Mouse (Mus musculus): ENCODE results near the gene Adk.

GRCm38 (mm10) chr14:21484693-21485092, 432.3 kb downstream of the Adk start:
- TF ChIP-seq POLR2A (IDR thresholded peaks at IDR 0.05; ENCODE audit: borderline replicate concordance, extremely low read depth, low read depth, low read length) (no peak), CTCF (IDR thresholded peaks at IDR 0.05; ENCODE audit: insufficient read depth, low read length) (no peak)

Measured in lung, adult 2 months (tissue).